Mouse (Mus musculus): Measurements from ENCODE around the gene Fuca1. TPM values are rescaled to one million over a fixed set of nuclear protein-coding genes. Genes with fewer than 3 reads are reported as not detected.
A peak's percentile ranks its signal among the peaks of the same experiment; 100 is the strongest.

The Fuca1 gene
- polyA plus RNA-seq, 1 experiment from 2014 or later, result 50.9 TPM

- no peaks in the 10 kb centered on the region for H3K9me3 ChIP-seq
- peak; percentile 93 for ATAC-seq (replicated peaks)
- peak within 1 kb of the TSS; percentile 73 for H3K9ac ChIP-seq (replicated peaks)
- no peaks in the 10 kb centered on the region for H3K27me3 ChIP-seq
- peak within 1 kb of the TSS; percentile 87 for H3K27ac ChIP-seq (replicated peaks)
- H3K4me1 ChIP-seq, result peaks cover 17% of the 10 kb centered on the region
- H3K4me3 ChIP-seq, result peak within 1 kb of the TSS; percentile 63
- H3K36me3 ChIP-seq, result peaks cover 41% of the 10 kb centered on the region
- H3K4me2 ChIP-seq (replicated peaks), result peak within 1 kb of the TSS; percentile 94
- WGBS, result under 1% methylated on average over 56 of the region's 56 CpGs
These were observed 43.1 kb downstream of the Fuca1 start, which contains the start of gene Gale for GRCm38 (mm10) chr4:135963457-135964193. Gene Gale (plus strand): TSS chr4:135963727.

GRCm38 (mm10) chr4:135964426-135964825 is 43.9 kb downstream of the Fuca1 start:
- 3% methylated on average over 11 of the region's 12 CpGs for WGBS
- ATAC-seq (replicated peaks), result 0 out of 2 replicates have a peak, but pooled peaks have one; percentile 2

GRCm38 (mm10) chr4:135965113-135965512 is 44.6 kb downstream of the Fuca1 start:
- H3K27ac ChIP-seq (replicated peaks), result no peak overlapping the region
- peaks cover 50% of the 10 kb centered on the region for H3K36me3 ChIP-seq
- no peak overlapping the region for H3K9ac ChIP-seq (replicated peaks)
- no peak for ATAC-seq (replicated peaks)
- H3K4me3 ChIP-seq, result no peak overlapping the region
- whole genome bisulfite sequencing, result 89% methylated on average over 9 of the region's 9 CpGs
- no peak overlapping the region for H3K4me2 ChIP-seq (replicated peaks)
- H3K27me3 ChIP-seq, result no peaks in the 10 kb centered on the region
- H3K9me3 ChIP-seq, result no peaks in the 10 kb centered on the region
- H3K4me1 ChIP-seq, result peaks cover 17% of the 10 kb centered on the region

More at GRCm38 (mm10) chr4:135964426-135964825, 43.9 kb downstream of the Fuca1 start:
- peak overlapping the region; percentile 73 for H3K9ac ChIP-seq (replicated peaks)
- no peak overlapping the region for H3K27ac ChIP-seq (replicated peaks)
- H3K27me3 ChIP-seq, result no peaks in the 10 kb centered on the region
- H3K4me1 ChIP-seq, result peaks cover 17% of the 10 kb centered on the region
- peaks cover 43% of the 10 kb centered on the region for H3K36me3 ChIP-seq
- H3K4me2 ChIP-seq (replicated peaks), result peak overlapping the region; percentile 94
- H3K4me3 ChIP-seq, result peak overlapping the region; percentile 63
- H3K9me3 ChIP-seq, result no peaks in the 10 kb centered on the region

- Histone ChIP-seq H3K4me2 (replicated peaks) (no peak overlapping the region), H3K9me3 (no peaks in the 10 kb centered on the region), H3K36me3 (peaks cover 56% of the 10 kb centered on the region), H3K27me3 (no peaks in the 10 kb centered on the region), H3K4me1 (peaks cover 25% of the 10 kb centered on the region), H3K4me3 (no peak overlapping the region), H3K27ac (replicated peaks) (no peak overlapping the region), H3K9ac (replicated peaks) (no peak overlapping the region)
- WGBS, result 93% methylated on average over 16 of the region's 16 CpGs
- ATAC-seq (replicated peaks), result no peak
These were observed 45.7 kb downstream of the Fuca1 start for GRCm38 (mm10) chr4:135966283-135966682.

GRCm38 (mm10) chr4:135967086-135967760 is 46.7 kb downstream of the Fuca1 start:
- Histone ChIP-seq H3K4me1 (peaks cover 32% of the 10 kb centered on the region), H3K9ac (replicated peaks) (no peak overlapping the region), H3K36me3 (peaks cover 48% of the 10 kb centered on the region), H3K4me3 (no peak overlapping the region), H3K4me2 (replicated peaks) (no peak overlapping the region), H3K27ac (replicated peaks) (no peak overlapping the region), H3K9me3 (no peaks in the 10 kb centered on the region), H3K27me3 (no peaks in the 10 kb centered on the region)
- WGBS, result 83% methylated on average over 18 of the region's 18 CpGs
- no peak for ATAC-seq (replicated peaks)

- Histone ChIP-seq H3K4me2 (replicated peaks) (no peak overlapping the region), H3K27ac (replicated peaks) (no peak overlapping the region), H3K9me3 (no peaks in the 10 kb centered on the region), H3K4me3 (no peak overlapping the region), H3K27me3 (no peaks in the 10 kb centered on the region), H3K4me1 (peaks cover 30% of the 10 kb centered on the region), H3K9ac (replicated peaks) (no peak overlapping the region), H3K36me3 (peaks cover 48% of the 10 kb centered on the region)
- ATAC-seq (replicated peaks), result no peak
- 78% methylated on average over 19 of the region's 19 CpGs for WGBS
These were observed 47.8 kb downstream of the Fuca1 start for GRCm38 (mm10) chr4:135968271-135968869.

- Histone ChIP-seq H3K27ac (replicated peaks) (no peak overlapping the region), H3K4me1 (peaks cover 27% of the 10 kb centered on the region), H3K9me3 (no peaks in the 10 kb centered on the region), H3K4me3 (no peak overlapping the region), H3K9ac (replicated peaks) (no peak overlapping the region), H3K4me2 (replicated peaks) (no peak overlapping the region), H3K36me3 (peaks cover 48% of the 10 kb centered on the region), H3K27me3 (no peaks in the 10 kb centered on the region)
- ATAC-seq (replicated peaks), result no peak
- WGBS, result 91% methylated on average over 13 of the region's 13 CpGs
These were observed 48.7 kb downstream of the Fuca1 start for GRCm38 (mm10) chr4:135969070-135969750.

- 0 out of 2 replicates have a peak overlapping the region, but pooled peaks have one; percentile 3 for H3K4me3 ChIP-seq
These were observed 50.0 kb downstream of the Fuca1 start for GRCm38 (mm10) chr4:135970585-135970984.

GRCm38 (mm10) chr4:135971805-135972555 is 51.4 kb downstream of the Fuca1 start:
- Histone ChIP-seq H3K27me3 (no peaks in the 10 kb centered on the region), H3K9me3 (no peaks in the 10 kb centered on the region), H3K4me2 (replicated peaks) (peak overlapping the region; percentile 85), H3K4me1 (peaks cover 20% of the 10 kb centered on the region), H3K27ac (replicated peaks) (peak overlapping the region; percentile 66), H3K9ac (replicated peaks) (peak overlapping the region; percentile 91), H3K4me3 (peak overlapping the region; percentile 84), H3K36me3 (peaks cover 60% of the 10 kb centered on the region)
- WGBS, result under 1% methylated on average over 35 of the region's 35 CpGs
- ATAC-seq (replicated peaks), result peak; percentile 46

More at GRCm38 (mm10) chr4:135970585-135970984, 50.0 kb downstream of the Fuca1 start:
- peaks cover 20% of the 10 kb centered on the region for H3K4me1 ChIP-seq
- no peak overlapping the region for H3K27ac ChIP-seq (replicated peaks)
- H3K9me3 ChIP-seq, result no peaks in the 10 kb centered on the region
- H3K9ac ChIP-seq (replicated peaks), result no peak overlapping the region
- peaks cover 58% of the 10 kb centered on the region for H3K36me3 ChIP-seq
- 88% methylated on average over 11 of the region's 11 CpGs for WGBS
- H3K4me2 ChIP-seq (replicated peaks), result peak overlapping the region; percentile 85; the same call in 1 of the 2 replicates
- H3K27me3 ChIP-seq, result no peaks in the 10 kb centered on the region
- no peak for ATAC-seq (replicated peaks)

GRCm38 (mm10) chr4:135972556-135972906 is 52.0 kb downstream of the Fuca1 start, which contains the start of gene Lypla2:
Gene Lypla2 (minus strand): TSS chr4:135972626.
- Histone ChIP-seq H3K9me3 (no peaks in the 10 kb centered on the region), H3K9ac (replicated peaks) (peak within 1 kb of the TSS; percentile 91), H3K4me3 (peak within 1 kb of the TSS; percentile 84), H3K4me2 (replicated peaks) (peak within 1 kb of the TSS; percentile 85), H3K27me3 (no peaks in the 10 kb centered on the region), H3K27ac (replicated peaks) (peak within 1 kb of the TSS; percentile 66), H3K36me3 (peaks cover 58% of the 10 kb centered on the region), H3K4me1 (peaks cover 20% of the 10 kb centered on the region)
- WGBS, result under 1% methylated on average over 18 of the region's 19 CpGs
- peak; percentile 85 for ATAC-seq (replicated peaks)
